Mouse (Mus musculus) MEL (cell line): Measurements from ENCODE around the gene Gsto2. TPM values are rescaled to one million over a fixed set of nuclear protein-coding genes. Genes with fewer than 3 reads are reported as not detected.

Source experiments
- DNase-seq: peaks from one replicate; pipeline ENCODE4 v3.0.0; 2011; ENCODE audit warnings: low read depth, low spot score
- H3K27ac ChIP-seq: 2 replicates; pipeline ENCODE4 v1.5.1; 2012; ENCODE audit warnings: low read depth, mild to moderate bottlenecking, control low read depth, low read length, moderate library complexity; ENCODE audit not compliant: control insufficient read depth
- H3K27me3 ChIP-seq, 2 experiments: fragments of 150-350 bp in 1 of 2; sonication (generic) in 1 of 2; 2 replicates each; pipeline ENCODE4 v1.6.1; 2012; ENCODE audit warnings: low read length in 2 of 2, mild to moderate bottlenecking in 2 of 2, improper control_type of control experiment in 1 of 2, moderate library complexity in 1 of 2; ENCODE audit not compliant: insufficient read depth in 2 of 2, control insufficient read depth in 1 of 2
- H3K36me3 ChIP-seq, 2 experiments: 2 replicates each; pipeline ENCODE4 v1.6.1; 2012 to 2014; ENCODE audit warnings: low read length in 2 of 2, improper control_type of control experiment in 1 of 2, inconsistent platforms in 1 of 2, mild to moderate bottlenecking in 1 of 2; ENCODE audit not compliant: insufficient read depth in 2 of 2, control insufficient read depth in 1 of 2
- H3K4me1 ChIP-seq, 2 experiments: fragments of 150-350 bp in 1 of 2; sonication (generic) in 1 of 2; 2 replicates each; pipeline ENCODE4 v1.6.1; 2012; ENCODE audit warnings: low read length in 2 of 2, improper control_type of control experiment in 1 of 2, mild to moderate bottlenecking in 1 of 2; ENCODE audit not compliant: insufficient read depth in 2 of 2, control insufficient read depth in 1 of 2
- H3K4me3 ChIP-seq, 2 experiments: fragments of 150-350 bp in 1 of 2; sonication (generic) in 1 of 2; 2 replicates each; pipeline ENCODE4 v1.5.1; 2012; ENCODE audit warnings: low read depth in 2 of 2, low read length in 2 of 2, mild to moderate bottlenecking in 2 of 2, moderate library complexity in 2 of 2, control low read depth in 1 of 2, improper control_type of control experiment in 1 of 2; ENCODE audit not compliant: control insufficient read depth in 1 of 2, insufficient read depth in 1 of 2
- H3K79me2 ChIP-seq: 2 replicates; pipeline ENCODE4 v1.6.1; 2012; ENCODE audit warnings: mild to moderate bottlenecking, low read length, moderate library complexity; ENCODE audit not compliant: control insufficient read depth, poor library complexity, insufficient read depth
- H3K9ac ChIP-seq: 2 replicates; pipeline ENCODE4 v1.6.1; 2012; ENCODE audit warnings: low read depth, mild to moderate bottlenecking, control low read depth, low read length, moderate library complexity; ENCODE audit not compliant: control insufficient read depth, poor library complexity, severe bottlenecking
- H3K9me3 ChIP-seq: fragments of 150-350 bp; sonication (generic); replicated peaks from 2 replicates; pipeline ENCODE4 v1.6.1; 2012; ENCODE audit warnings: mild to moderate bottlenecking, low read length, improper control_type of control experiment, moderate library complexity; ENCODE audit not compliant: insufficient read depth
- CHD1 ChIP-seq: IDR thresholded peaks from 2 replicates; pipeline ENCODE4 v1.6.1; 2012; ENCODE audit warnings: low read depth, mild to moderate bottlenecking, inconsistent platforms, low read length, improper control_type of control experiment
- ELF1 ChIP-seq: IDR thresholded peaks from 2 replicates; pipeline ENCODE4 v1.6.1; 2014; ENCODE audit warnings: low read depth, mild to moderate bottlenecking, inconsistent platforms, low read length, improper control_type of control experiment, moderate library complexity
- ETS1 ChIP-seq: IDR thresholded peaks from 2 replicates; pipeline ENCODE4 v1.6.1; 2012; ENCODE audit warnings: low read depth, mild to moderate bottlenecking, inconsistent platforms, low read length, improper control_type of control experiment, moderate library complexity
- GABPA ChIP-seq: IDR thresholded peaks from 2 replicates; pipeline ENCODE4 v1.6.1; 2012; ENCODE audit warnings: low read depth, mild to moderate bottlenecking, inconsistent platforms, low read length, improper control_type of control experiment, moderate library complexity
- GATA1 ChIP-seq: IDR thresholded peaks from 2 replicates; pipeline ENCODE4 v1.6.1; 2011; ENCODE audit warnings: low read depth, low read length, improper control_type of control experiment
- JUND ChIP-seq: IDR thresholded peaks from 2 replicates; pipeline ENCODE4 v1.6.1; 2011; ENCODE audit warnings: low read depth, mild to moderate bottlenecking, improper control_type of control experiment, low read length
- KAT2A ChIP-seq: conservative IDR thresholded peaks from 2 replicates; pipeline ENCODE4 v1.6.1; 2012; ENCODE audit warnings: low read depth, low read length, improper control_type of control experiment, inconsistent platforms
- MAX ChIP-seq: IDR thresholded peaks from 2 replicates; pipeline ENCODE4 v1.6.1; 2011; ENCODE audit warnings: low read length, improper control_type of control experiment
- MAZ ChIP-seq: IDR thresholded peaks from 2 replicates; pipeline ENCODE4 v1.6.1; 2012; ENCODE audit warnings: low read depth, mild to moderate bottlenecking, inconsistent platforms, low read length, improper control_type of control experiment
- MEF2A ChIP-seq: IDR thresholded peaks from 2 replicates; pipeline ENCODE4 v1.6.1; 2014; ENCODE audit warnings: low read depth, mild to moderate bottlenecking, inconsistent platforms, low read length, improper control_type of control experiment; ENCODE audit not compliant: poor library complexity, insufficient replicate concordance, severe bottlenecking; ENCODE audit errors: extremely low read depth
- NELFE ChIP-seq: IDR thresholded peaks from 2 replicates; pipeline ENCODE4 v1.6.1; 2011; ENCODE audit warnings: low read depth, low read length, improper control_type of control experiment
- POLR2AphosphoS5 ChIP-seq: IDR thresholded peaks from 2 replicates; pipeline ENCODE4 v1.6.1; 2012; ENCODE audit warnings: low read depth, borderline replicate concordance, mild to moderate bottlenecking, inconsistent platforms, low read length, moderate library complexity, mixed read lengths
- RCOR1 ChIP-seq: IDR thresholded peaks from 2 replicates; pipeline ENCODE4 v1.6.1; 2012; ENCODE audit warnings: low read depth, mild to moderate bottlenecking, inconsistent platforms, low read length, improper control_type of control experiment
- SIN3A ChIP-seq: IDR thresholded peaks from 2 replicates; pipeline ENCODE4 v1.6.1; 2012; ENCODE audit warnings: low read length, improper control_type of control experiment, inconsistent platforms
- SMC3 ChIP-seq: IDR thresholded peaks from 2 replicates; pipeline ENCODE4 v1.6.1; 2011; ENCODE audit warnings: low read depth, low read length, improper control_type of control experiment
- TAL1 ChIP-seq: IDR thresholded peaks from 2 replicates; pipeline ENCODE4 v1.6.1; 2012; ENCODE audit warnings: mild to moderate bottlenecking, inconsistent platforms, low read length, moderate library complexity, mixed read lengths
- ZC3H11A ChIP-seq: IDR thresholded peaks from 2 replicates; pipeline ENCODE4 v1.6.1; 2012; ENCODE audit warnings: low read depth, mild to moderate bottlenecking, inconsistent platforms, low read length, improper control_type of control experiment
- ZMIZ1 ChIP-seq: IDR thresholded peaks from 2 replicates; pipeline ENCODE4 v1.6.1; 2012; ENCODE audit warnings: low read depth, mild to moderate bottlenecking, inconsistent platforms, low read length, improper control_type of control experiment, moderate library complexity
- polyA plus RNA-seq, 2 experiments: library from polyadenylated mRNA; stranded (reverse) in 1 of 2; unstranded in 1 of 2; fragments of >175 nt in 1 of 2; fragments of >200 nt in 1 of 2; gene quantifications; 2 replicates each; pipeline versions ENCODE4 v1.2.1 to v1.2.4; 2012; ENCODE audit warnings: low replicate concordance in 2 of 2, low read depth in 1 of 2; ENCODE audit not compliant: insufficient read length in 2 of 2, insufficient read depth in 1 of 2, missing spikeins in 1 of 2
- total RNA-seq: library from RNA; depleted of rRNA; stranded (reverse); fragments of 300-350 nt; gene quantifications from 2 replicates; pipeline ENCODE4 v1.2.3, GENCODE M21; 2012

The Gsto2 gene
- total and polyA plus RNA-seq, 3 experiments = 0.14 TPM; not detected in 2

GRCm38 (mm10) chr19:47934146-47934545 is 68.8 kb downstream of the Gsto2 start:
- no peak overlapping the region for H3K9ac ChIP-seq
- H3K27ac ChIP-seq = no peak overlapping the region
- no peak overlapping the region for H3K4me3 ChIP-seq
- H3K79me2 ChIP-seq = no peaks in the 10 kb centered on the region
- 0 out of 4 replicates have a peak, but pooled peaks cover 0 to 3% of the 10 kb centered on the region in 2 experiments for H3K4me1 ChIP-seq
- H3K36me3 ChIP-seq = no peaks in the 10 kb centered on the region
- no peak for TF ChIP-seq TAL1
- TF ChIP-seq ELF1 = no peak
- no peak for TF ChIP-seq KAT2A
- no peak for TF ChIP-seq MAX
- no peak for TF ChIP-seq GABPA
- no peak for TF ChIP-seq NELFE
- no peak for TF ChIP-seq ZC3H11A
- TF ChIP-seq MAZ = no peak
- TF ChIP-seq CHD1 = no peak
- TF ChIP-seq ZMIZ1 = no peak
- TF ChIP-seq SMC3 = no peak
- TF ChIP-seq GATA1 = no peak
- TF ChIP-seq, all 39 proteins: peak for 0
- no peaks in the 10 kb centered on the region; a peak in 1 of 4 replicates for H3K27me3 ChIP-seq
- no peak for DNase-seq
- H3K9me3 ChIP-seq = no peaks in the 10 kb centered on the region

GRCm38 (mm10) chr19:47934636-47935238 is 69.4 kb downstream of the Gsto2 start:
- no peak overlapping the region for H3K4me3 ChIP-seq
- no peaks in the 10 kb centered on the region for H3K9me3 ChIP-seq
- 0 out of 4 replicates have a peak, but pooled peaks cover 0 to 3% of the 10 kb centered on the region in 2 experiments for H3K4me1 ChIP-seq
- no peak for DNase-seq
- no peaks in the 10 kb centered on the region for H3K36me3 ChIP-seq
- no peak overlapping the region for H3K9ac ChIP-seq
- TF ChIP-seq MEF2A (no peak), JUND (no peak), CHD1 (no peak), ZC3H11A (no peak), SIN3A (no peak), POLR2AphosphoS5 (no peak), GABPA (no peak), RCOR1 (no peak), ETS1 (no peak), MAX (no peak)
- H3K27me3 ChIP-seq = no peaks in the 10 kb centered on the region
- H3K27ac ChIP-seq = no peak overlapping the region
- H3K79me2 ChIP-seq = no peaks in the 10 kb centered on the region
